Mouse (Mus musculus) left cerebral cortex, postnatal 14 days (tissue): ENCODE measurements around the gene Tnip1. TPM values are rescaled to one million over a fixed set of nuclear protein-coding genes. Genes with fewer than 3 reads are reported as not detected.

Source experiments
- DNase-seq, 2 experiments: peaks; one replicate each; pipeline ENCODE4 v3.0.0; 2021 to 2022; ENCODE audit warnings: low spot score in 2 of 2, mixed read lengths in 1 of 2
- intact Hi-C: fragments of 180-260 bp; cut with DNase I; formaldehyde crosslinking; loops from one replicate; pipeline ENCODE4 v1.15.1; 2025
- total RNA-seq, 2 experiments: library from RNA; stranded (reverse); gene quantifications; 2 replicates each; pipeline ENCODE4 v1.2.3; 2021

The Tnip1 gene
- total RNA-seq, 2 experiments from 2014 or later, result 32.4 to 35.0 TPM

GRCm38 (mm10) chr11:54920127-54920972 is 42.4 kb downstream of the Tnip1 start:
- no peak for DNase-seq
- intact Hi-C loops, result no loop called here

- intact Hi-C loops, result no loop called here
- DNase-seq, result no peak
These were observed 44.4 kb downstream of the Tnip1 start for GRCm38 (mm10) chr11:54918273-54918672.

GRCm38 (mm10) chr11:54917461-54917860 is 45.3 kb downstream of the Tnip1 start:
- no peak for DNase-seq
- intact Hi-C loops, result no loop called here

DNA sequence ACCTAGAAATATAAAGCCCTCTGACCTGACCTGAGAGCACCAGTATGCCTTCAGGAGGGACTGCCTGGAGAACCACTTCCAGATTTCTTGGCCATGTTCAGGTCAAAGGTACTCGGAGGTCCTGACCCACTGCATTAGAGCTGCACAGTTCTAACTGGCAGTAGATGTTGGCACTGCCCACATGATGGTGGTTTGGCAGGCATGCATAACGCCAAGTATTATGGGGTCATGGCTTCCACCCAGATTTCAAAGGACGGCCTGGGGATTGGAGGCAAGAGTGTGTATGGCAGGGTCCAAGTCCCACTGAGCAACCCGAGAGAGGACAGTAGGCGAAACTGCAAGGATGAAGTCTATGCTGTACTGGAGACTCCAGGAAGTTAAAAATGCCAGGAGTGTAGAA is 48.9 kb downstream of the Tnip1 start:
- intact Hi-C loops, result no loop called here
- no peak for DNase-seq

- no peak for DNase-seq
These were observed 50.0 kb downstream of the Tnip1 start for GRCm38 (mm10) chr11:54912503-54913316.

GRCm38 (mm10) chr11:54911671-54912502 is 50.8 kb downstream of the Tnip1 start:
- intact Hi-C loops, result no loop called here
- DNase-seq, result no peak

More at GRCm38 (mm10) chr11:54912503-54913316, 50.0 kb downstream of the Tnip1 start:
- intact Hi-C loops, result no loop called here

- DNase-seq, result no peak
- intact Hi-C loops, result no loop called here
These were observed 51.5 kb downstream of the Tnip1 start for GRCm38 (mm10) chr11:54911201-54911600.

DNA sequence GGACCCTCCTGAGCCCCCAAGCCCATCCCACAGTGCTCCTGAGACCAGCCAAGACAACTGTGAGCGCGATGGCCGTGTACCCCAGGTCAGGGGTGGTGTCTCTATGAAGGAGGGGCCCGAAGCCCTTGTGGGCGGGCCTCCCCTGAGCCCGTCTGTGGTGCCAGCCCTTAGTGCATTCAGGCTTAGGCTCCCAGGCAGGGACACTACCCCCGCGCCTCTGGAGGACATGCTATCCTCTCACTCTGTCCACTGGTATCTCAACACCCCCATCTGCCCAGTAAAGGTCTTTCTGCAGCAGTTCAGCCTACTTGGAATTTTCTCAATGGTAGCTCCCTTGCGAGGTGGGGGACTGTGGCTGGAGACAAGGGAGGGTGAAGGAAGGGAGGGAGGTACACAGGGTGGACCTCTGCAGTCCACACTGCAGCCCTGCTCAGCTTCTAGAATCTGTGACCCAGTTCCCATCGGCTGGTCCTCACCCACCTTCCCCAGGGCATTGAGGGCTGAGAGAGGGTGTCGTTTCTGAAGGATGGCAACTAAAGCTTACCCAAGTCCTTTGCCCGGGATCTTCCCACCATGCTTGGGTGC is 52.5 kb downstream of the Tnip1 start:
- intact Hi-C loops, result no loop called here
- DNase-seq, result no peak

- intact Hi-C loops, result no loop called here
- DNase-seq, result no peak
These were observed 53.4 kb downstream of the Tnip1 start for GRCm38 (mm10) chr11:54909273-54909672.

DNA sequence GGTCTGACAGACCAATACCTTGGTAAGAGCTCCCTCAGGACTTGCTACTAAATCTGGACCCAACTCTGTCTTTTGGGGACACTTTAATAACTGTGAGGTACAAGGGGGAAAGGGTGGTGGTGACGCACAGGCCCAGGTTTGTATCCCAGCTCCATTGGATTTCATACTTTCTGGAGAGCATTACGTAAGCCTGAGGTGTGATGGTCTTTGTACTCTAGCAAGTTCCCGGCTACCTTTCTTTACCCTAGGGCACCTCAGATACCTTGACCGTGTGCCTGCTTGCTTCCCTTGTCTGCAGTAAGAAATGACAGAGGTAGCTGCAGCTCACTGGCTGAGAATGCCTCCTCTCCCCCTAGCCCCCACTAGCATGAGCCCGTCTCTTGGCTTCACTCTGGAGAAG is 55.5 kb downstream of the Tnip1 start:
- DNase-seq, result no peak
- intact Hi-C loops, result no loop called here

DNA sequence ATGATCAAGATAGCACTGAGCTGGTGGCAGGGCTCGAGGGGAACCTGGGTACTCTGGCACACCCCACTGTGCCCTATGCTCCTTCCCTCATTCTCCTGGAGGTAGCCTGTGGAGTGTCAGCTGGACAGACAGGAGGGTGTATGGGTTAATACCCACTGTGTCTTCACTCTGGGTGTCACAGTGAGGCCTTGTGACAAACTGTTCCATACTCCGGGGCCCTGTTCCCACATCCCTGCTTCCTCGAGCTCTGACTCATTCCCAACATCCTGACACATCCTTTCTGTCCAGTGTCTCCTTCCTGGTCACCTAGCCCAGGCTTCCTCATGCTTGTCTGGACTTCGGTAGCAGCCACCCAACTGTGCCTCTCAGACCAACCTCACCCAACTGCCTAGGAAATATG is 56.3 kb downstream of the Tnip1 start:
- intact Hi-C loops, result no loop called here

GRCm38 (mm10) chr11:54905931-54906330 is 56.8 kb downstream of the Tnip1 start:
- intact Hi-C loops, result no loop called here
- DNase-seq, result no peak

More for the DNA sequence above, 56.3 kb downstream of the Tnip1 start:
- no peak for DNase-seq

- intact Hi-C loops, result no loop called here
- no peak for DNase-seq
These were observed 57.6 kb downstream of the Tnip1 start for GRCm38 (mm10) chr11:54905086-54905485.

DNA sequence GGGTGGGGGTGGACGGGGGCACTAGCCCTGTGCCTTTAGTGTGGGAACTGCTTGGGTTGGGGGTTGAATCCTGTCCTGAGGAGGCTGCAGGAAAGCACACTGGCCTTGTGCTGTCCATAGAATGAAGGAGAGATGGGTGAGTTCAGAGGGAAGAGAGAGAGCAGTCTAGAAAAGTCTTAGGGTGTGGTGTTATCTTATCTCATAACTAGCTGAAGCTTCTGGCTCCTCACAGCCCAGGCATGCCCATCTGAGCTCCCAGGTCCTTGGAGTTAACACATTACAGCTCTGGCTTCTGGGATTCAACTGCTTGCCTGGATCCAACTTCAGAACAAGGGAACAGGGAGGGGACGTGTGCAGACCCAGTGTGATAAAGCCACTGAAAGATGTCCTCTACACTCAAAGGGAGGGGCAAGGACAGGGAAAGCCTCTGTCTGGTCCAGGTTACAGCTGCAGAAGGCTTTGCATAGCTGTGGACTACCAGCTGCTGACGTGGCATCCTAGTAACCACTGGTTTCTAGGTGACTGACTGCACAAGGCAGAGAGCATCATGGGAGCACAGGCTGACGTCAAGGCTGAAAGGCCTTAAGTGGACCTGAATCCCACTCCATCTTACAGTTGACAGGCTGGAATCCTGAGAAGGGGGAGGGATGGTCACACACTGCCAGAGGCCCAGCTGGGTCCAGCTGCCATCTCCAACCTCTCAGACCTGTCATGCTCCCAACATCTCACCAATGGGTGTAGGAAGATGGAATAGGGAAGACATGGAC is 58.6 kb downstream of the Tnip1 start:
- DNase-seq, result peak in 1 of 2 experiments; percentile 39
- intact Hi-C loops, result no loop called here

GRCm38 (mm10) chr11:54903339-54903738 is 59.4 kb downstream of the Tnip1 start:
- no peak for DNase-seq
- intact Hi-C loops, result no loop called here

DNA sequence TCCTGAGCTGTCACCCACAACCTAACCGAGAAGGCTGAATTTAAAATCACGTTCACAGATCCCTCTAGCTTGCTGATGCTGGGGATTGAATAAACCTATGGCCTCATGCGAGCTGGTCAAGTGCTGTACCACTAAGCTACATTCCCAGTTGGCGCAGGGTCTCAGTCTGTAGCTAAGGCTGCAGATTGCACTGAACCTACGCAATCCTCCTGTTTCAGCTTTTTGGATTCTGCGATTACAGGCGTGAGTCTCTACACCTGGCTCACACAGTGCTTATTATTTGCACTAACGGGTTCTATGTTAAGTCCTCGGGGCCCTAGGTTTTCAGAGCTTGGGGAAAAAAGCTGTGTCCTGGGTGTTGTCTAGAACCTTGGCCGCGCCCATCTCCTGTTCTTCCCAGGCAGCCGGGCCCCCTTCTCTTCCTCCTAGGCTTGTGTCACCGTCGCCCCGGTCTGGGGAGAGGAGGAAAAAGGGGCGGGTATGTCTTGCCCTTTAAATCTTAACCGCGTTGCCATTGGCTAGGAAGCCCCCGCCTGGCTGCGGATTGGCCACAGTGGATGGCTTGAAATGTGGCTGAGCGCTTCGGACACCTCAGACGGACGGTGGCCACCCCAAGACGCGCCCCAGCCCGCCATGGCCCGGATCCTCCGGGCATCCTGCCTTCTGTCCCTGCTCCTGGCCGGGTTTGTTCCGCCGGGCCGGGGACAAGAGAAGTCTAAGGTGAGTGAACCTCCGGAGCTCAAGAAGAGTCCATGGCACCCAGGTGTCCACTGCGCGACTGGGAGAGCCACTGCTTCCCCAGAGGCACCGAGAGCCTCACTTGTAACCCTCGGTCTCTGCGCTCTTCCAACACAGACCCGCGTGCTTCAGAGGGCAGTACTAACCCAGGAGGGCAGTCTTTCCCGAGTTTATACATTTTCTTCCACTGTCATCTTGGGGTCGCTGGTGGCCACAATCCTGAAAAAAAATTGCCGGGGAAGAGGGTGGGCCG is 60.1 kb downstream of the Tnip1 start, which contains the start of gene Gpx3:
TSS of gene Gpx3 (plus strand) at position 121 of the 991 bp plus-strand sequence.
- peak; percentile 35 to 67 for DNase-seq
- intact Hi-C loops, result no loop called here

DNA sequence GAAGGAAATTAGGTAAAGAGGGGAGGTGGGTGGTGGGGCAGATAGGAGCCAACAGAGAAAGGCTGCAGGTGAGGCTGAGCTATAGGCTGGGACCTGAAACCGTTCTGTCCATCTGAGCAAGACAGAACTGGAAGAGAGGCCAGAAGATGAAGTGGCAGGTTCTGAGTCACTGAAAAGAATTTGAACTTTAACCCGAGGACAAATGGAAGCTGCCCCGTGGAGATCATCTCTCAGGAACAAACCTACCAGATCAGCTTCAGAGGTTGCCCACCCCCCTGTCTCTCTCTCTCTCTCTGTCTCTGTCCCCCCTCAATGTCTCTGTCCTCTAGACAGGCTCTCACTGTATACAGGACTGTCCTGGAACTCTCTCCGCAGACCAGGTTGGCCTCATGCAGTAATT is 63.1 kb downstream of the Tnip1 start:
- DNase-seq, result no peak
- intact Hi-C loops, result no loop called here
